Mouse (Mus musculus) lung, embryonic 14.5 days (tissue): ENCODE measurements around the gene Tnfsf14. TPM values are rescaled to one million over a fixed set of nuclear protein-coding genes. Genes with fewer than 3 reads are reported as not detected.

Experiments
- ATAC-seq: fragments of 200-750 bp; cut with Nextera tagmentation; 2 replicates; pipeline ENCODE4 v1.8.0; 2017; ENCODE audit warnings: mild to moderate bottlenecking, moderate TSS enrichment, moderate library complexity; ENCODE audit not compliant: insufficient read depth
- DNase-seq: peaks from one replicate; pipeline ENCODE4 v3.0.0-alpha.2; 2015
- H3K27ac ChIP-seq: fragments of 300-500 bp; sonication (generic); 2 replicates; pipeline ENCODE4 v1.5.1; 2014; ENCODE audit warnings: low read depth, mild to moderate bottlenecking, moderate library complexity
- H3K27me3 ChIP-seq: fragments of 300-500 bp; sonication (generic); 2 replicates; pipeline ENCODE4 v1.6.1; 2014; ENCODE audit warnings: low read length, control low read depth; ENCODE audit not compliant: insufficient read depth
- H3K36me3 ChIP-seq: fragments of 300-500 bp; sonication (generic); 2 replicates; pipeline ENCODE4 v1.6.1; 2014; ENCODE audit warnings: control low read depth; ENCODE audit not compliant: insufficient read depth
- H3K4me1 ChIP-seq: fragments of 300-500 bp; sonication (generic); 2 replicates; pipeline ENCODE4 v1.6.1; 2014; ENCODE audit warnings: antibody characterized with exemption, control low read depth; ENCODE audit not compliant: insufficient read depth
- H3K4me2 ChIP-seq: fragments of 300-500 bp; sonication (generic); 2 replicates; pipeline ENCODE4 v1.6.1; 2014; ENCODE audit warnings: mild to moderate bottlenecking
- H3K4me3 ChIP-seq: fragments of 300-500 bp; sonication (generic); 2 replicates; pipeline ENCODE4 v1.5.1; 2014; ENCODE audit warnings: low read depth, low read length
- H3K9ac ChIP-seq: fragments of 300-500 bp; sonication (generic); 2 replicates; pipeline ENCODE4 v1.6.1; 2014
- H3K9me3 ChIP-seq: fragments of 300-500 bp; sonication (generic); 2 replicates; pipeline ENCODE4 v1.6.1; 2016; ENCODE audit warnings: low read depth, low read length, control low read depth
- CTCF ChIP-seq: IDR thresholded peaks from 2 replicates; pipeline ENCODE4 v1.5.1; 2016; ENCODE audit warnings: antibody characterized with exemption, low read depth
- WGBS: fragments of 180-500 bp; shearing (Covaris S2); extraction: QIAGEN DNeasy Blood & Tissue Kit; methylation state at CpG from one replicate; pipeline ENCODE4 v1.1.7; 2014; 5-methylcytosine and 5-hydroxymethylcytosine counted together
- polyA plus RNA-seq: library from polyadenylated mRNA; unstranded; fragments of >200 nt; fragmentation: Nextera tagmentation; extraction: Ambion mirVana; gene quantifications from 2 replicates; pipeline ENCODE4 v1.2.1, GENCODE M21; 2014

Gene Tnfsf14
- polyA plus RNA-seq, 1 experiment from 2014 or later, result 0.16 TPM

DNA sequence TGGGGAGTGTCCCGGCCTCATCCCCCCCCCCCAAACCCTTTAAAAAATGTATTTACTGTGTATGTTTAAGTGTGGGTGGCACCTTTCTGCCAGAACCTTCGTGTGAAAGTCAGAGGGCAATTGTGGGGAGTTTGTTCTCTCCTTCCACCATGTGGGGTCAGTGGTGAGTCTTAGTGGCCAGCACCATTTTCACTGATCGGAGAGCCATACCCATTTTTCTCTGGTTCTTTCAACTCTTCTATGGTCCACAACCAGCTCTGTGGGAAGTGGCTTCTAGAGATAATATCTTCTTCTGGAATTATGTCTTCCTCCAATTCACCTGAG is 25.9 kb upstream of the Tnfsf14 start:
- Histone ChIP-seq H3K27ac (no peak overlapping the region), H3K27me3 (no peaks in the 10 kb centered on the region), H3K4me2 (no peak overlapping the region), H3K36me3 (no peaks in the 10 kb centered on the region), H3K4me3 (no peak overlapping the region), H3K4me1 (no peaks in the 10 kb centered on the region), H3K9me3 (no peaks in the 10 kb centered on the region), H3K9ac (no peak overlapping the region)
- ATAC-seq (no peak), DNase-seq (peak; percentile 60)
- TF ChIP-seq CTCF, result peak; percentile 59
- 23% methylated on average over 3 of the region's 3 CpGs for WGBS

- Histone ChIP-seq H3K4me3 (no peak overlapping the region), H3K9ac (no peak overlapping the region), H3K4me1 (no peaks in the 10 kb centered on the region), H3K9me3 (no peaks in the 10 kb centered on the region), H3K27me3 (no peaks in the 10 kb centered on the region), H3K4me2 (no peak overlapping the region), H3K27ac (no peak overlapping the region), H3K36me3 (no peaks in the 10 kb centered on the region)
- ATAC-seq (no peak), DNase-seq (peak; percentile 79)
- peak; percentile 83 for TF ChIP-seq CTCF
- WGBS, result 20% methylated on average over 11 of the region's 11 CpGs
Measured at GRCm38 (mm10) chr17:57219167-57219883, 25.3 kb upstream of the Tnfsf14 start.

DNA sequence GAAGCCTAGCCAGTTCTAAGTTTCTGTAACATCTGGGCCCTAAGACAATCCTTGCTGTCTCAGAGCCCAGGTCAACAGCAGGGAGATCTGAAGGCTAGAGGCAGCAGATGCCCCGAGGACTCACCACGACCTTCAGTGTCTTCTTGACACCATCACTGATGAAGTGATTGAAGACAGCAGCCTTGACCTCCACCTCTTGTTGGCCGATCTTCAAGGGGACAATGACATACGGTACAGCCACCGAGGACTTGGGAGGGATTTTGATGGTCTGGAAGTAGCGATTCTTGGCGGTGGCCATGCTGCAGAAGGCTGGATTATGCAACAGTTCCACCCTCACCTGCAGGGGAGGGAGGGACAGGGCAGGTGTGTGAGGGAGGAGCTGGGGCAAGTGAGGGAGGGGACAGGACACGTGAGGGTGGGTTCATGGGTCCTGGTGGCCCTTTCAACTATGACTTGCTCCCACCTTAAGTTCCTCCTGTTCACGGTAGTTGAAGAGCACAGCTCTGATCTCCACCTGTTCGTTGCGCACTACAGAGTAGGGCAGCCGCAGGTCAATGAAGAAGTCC is 24.4 kb upstream of the Tnfsf14 start:
- Histone ChIP-seq H3K27ac (no peak overlapping the region), H3K9me3 (no peaks in the 10 kb centered on the region), H3K36me3 (no peaks in the 10 kb centered on the region), H3K4me2 (no peak overlapping the region), H3K4me3 (no peak overlapping the region), H3K9ac (no peak overlapping the region), H3K27me3 (no peaks in the 10 kb centered on the region), H3K4me1 (no peaks in the 10 kb centered on the region)
- no peak for TF ChIP-seq CTCF
- WGBS, result 60% methylated on average over 12 of the region's 12 CpGs
- ATAC-seq (no peak), DNase-seq (no peak)

GRCm38 (mm10) chr17:57214676-57215387 is 20.9 kb upstream of the Tnfsf14 start:
- no peak for TF ChIP-seq CTCF
- H3K4me2 ChIP-seq, result no peak overlapping the region
- no peaks in the 10 kb centered on the region for H3K9me3 ChIP-seq
- H3K36me3 ChIP-seq, result no peaks in the 10 kb centered on the region
- no peak overlapping the region for H3K9ac ChIP-seq
- ATAC-seq, result peak; percentile 54; the same call in 1 of the 2 replicates
- DNase-seq, result peak; percentile 50
- WGBS, result 38% methylated on average over 13 of the region's 13 CpGs
- H3K27me3 ChIP-seq, result no peaks in the 10 kb centered on the region
- H3K27ac ChIP-seq, result no peak overlapping the region
- H3K4me1 ChIP-seq, result no peaks in the 10 kb centered on the region
- H3K4me3 ChIP-seq, result no peak overlapping the region

- Histone ChIP-seq H3K9ac (no peak overlapping the region), H3K4me3 (no peak overlapping the region), H3K9me3 (no peaks in the 10 kb centered on the region), H3K4me2 (no peak overlapping the region), H3K27me3 (no peaks in the 10 kb centered on the region), H3K27ac (no peak overlapping the region), H3K4me1 (no peaks in the 10 kb centered on the region), H3K36me3 (no peaks in the 10 kb centered on the region)
- no peak for TF ChIP-seq CTCF
- 64% methylated on average over 9 of the region's 9 CpGs for WGBS
- DNase-seq (no peak), ATAC-seq (no peak)
Measured at GRCm38 (mm10) chr17:57211501-57211900, 17.5 kb upstream of the Tnfsf14 start.

- Histone ChIP-seq H3K36me3 (no peaks in the 10 kb centered on the region), H3K9me3 (no peaks in the 10 kb centered on the region), H3K4me2 (no peak overlapping the region), H3K27me3 (no peaks in the 10 kb centered on the region), H3K27ac (no peak overlapping the region), H3K4me3 (no peak overlapping the region), H3K9ac (no peak overlapping the region), H3K4me1 (no peaks in the 10 kb centered on the region)
- ATAC-seq (no peak), DNase-seq (no peak)
- 58% methylated on average over 4 of the region's 4 CpGs for WGBS
- peak; percentile 18; the same call in 1 of the 2 replicates for TF ChIP-seq CTCF
Measured at GRCm38 (mm10) chr17:57209330-57209729, 15.4 kb upstream of the Tnfsf14 start.

GRCm38 (mm10) chr17:57207938-57208337 is 14.0 kb upstream of the Tnfsf14 start:
- 74% methylated on average over 3 of the region's 3 CpGs for WGBS
- no peak for DNase-seq
- Histone ChIP-seq H3K9ac (no peak overlapping the region), H3K36me3 (no peaks in the 10 kb centered on the region), H3K4me2 (no peak overlapping the region), H3K4me3 (no peak overlapping the region), H3K27me3 (no peaks in the 10 kb centered on the region), H3K27ac (no peak overlapping the region), H3K4me1 (no peaks in the 10 kb centered on the region), H3K9me3 (no peaks in the 10 kb centered on the region)
- ATAC-seq, result no peak
- TF ChIP-seq CTCF, result no peak
